Mouse (Mus musculus) cerebellum, adult 2 months (tissue): ENCODE measurements around the gene Madd. TPM values are rescaled to one million over a fixed set of nuclear protein-coding genes. Genes with fewer than 3 reads are reported as not detected.

Experiments used
- DNase-seq, 2 experiments: peaks; one replicate each; pipeline ENCODE4 v3.0.0; 2021
- H3K27ac ChIP-seq: fragments of 200-500 bp; 2 replicates; pipeline ENCODE4 v1.5.1; 2012; ENCODE audit warnings: low read length, control low read depth, inconsistent platforms; ENCODE audit not compliant: insufficient read depth
- H3K27me3 ChIP-seq: fragments of 200-500 bp; 2 replicates; pipeline ENCODE4 v1.6.1; 2012; ENCODE audit warnings: inconsistent platforms, mild to moderate bottlenecking, low read length, moderate library complexity; ENCODE audit not compliant: control insufficient read depth, insufficient read depth
- H3K4me1 ChIP-seq: fragments of 200-500 bp; 2 replicates; pipeline ENCODE4 v1.6.1; 2011; ENCODE audit warnings: low read length; ENCODE audit not compliant: control insufficient read depth, insufficient read depth
- H3K4me3 ChIP-seq: fragments of 200-500 bp; replicated peaks from 2 replicates; pipeline ENCODE3; 2011; ENCODE audit warnings: mild to moderate bottlenecking, low read depth, low read length, control low read depth; ENCODE audit not compliant: insufficient read depth
- CTCF ChIP-seq: fragments of 200-500 bp; IDR thresholded peaks from 2 replicates; pipeline ENCODE4 v1.5.1; 2011; ENCODE audit warnings: low read depth, mild to moderate bottlenecking, control low read depth, low read length, moderate library complexity, borderline replicate concordance; ENCODE audit not compliant: insufficient read depth
- POLR2A ChIP-seq: fragments of 200-500 bp; IDR thresholded peaks from 2 replicates; pipeline ENCODE4 v1.6.1; 2011; ENCODE audit warnings: low read length, control low read depth, borderline replicate concordance; ENCODE audit not compliant: insufficient read depth
- WGBS: fragments of 180-500 bp; shearing (Covaris S2); methylation state at CpG from one replicate; pipeline ENCODE4 v1.1.7; 2018; 5-methylcytosine and 5-hydroxymethylcytosine counted together
- polyA plus RNA-seq: library from polyadenylated mRNA; depleted of rRNA; stranded (reverse); fragments of >200 nt; gene quantifications from 2 replicates; pipeline ENCODE4 v1.2.3, GENCODE M21; 2012

Madd gene
- polyA plus RNA-seq, 1 experiment, result 175 TPM

GRCm38 (mm10) chr2:91169587-91170322, 13.9 kb downstream of the Madd start:
- Histone ChIP-seq H3K27ac (no peak overlapping the region), H3K27me3 (no peaks in the 10 kb centered on the region), H3K4me3 (no peak overlapping the region), H3K4me1 (0 out of 2 replicates have a peak, but pooled peaks cover 6% of the 10 kb centered on the region)
- peak in 1 of 2 experiments; percentile 34 for DNase-seq
- 53% methylated on average over 25 of the region's 25 CpGs for WGBS
- TF ChIP-seq POLR2A (no peak), CTCF (no peak)

DNA sequence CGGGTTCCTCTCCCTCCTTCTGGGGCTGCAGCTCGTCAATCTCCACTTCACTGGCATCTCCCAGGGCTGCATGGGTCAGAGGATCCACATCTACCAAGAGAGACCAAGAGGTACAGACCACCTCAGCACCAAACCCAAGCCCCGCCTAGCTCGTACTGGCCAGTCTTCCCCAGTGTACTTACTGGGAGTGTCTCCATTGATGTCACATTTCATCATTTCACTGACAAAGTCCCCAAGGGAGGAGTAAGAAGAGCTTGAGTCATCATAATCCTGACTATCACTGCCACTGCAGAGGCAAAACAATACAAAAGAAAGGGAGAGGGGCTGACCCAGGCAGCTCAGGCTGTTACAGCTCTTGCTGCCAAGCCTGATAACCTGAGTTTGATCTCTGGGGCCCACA, 16.0 kb downstream of the Madd start:
- TF ChIP-seq POLR2A (no peak), CTCF (no peak)
- Histone ChIP-seq H3K27me3 (no peaks in the 10 kb centered on the region), H3K4me3 (no peak overlapping the region), H3K27ac (no peak overlapping the region), H3K4me1 (0 out of 2 replicates have a peak, but pooled peaks cover 6% of the 10 kb centered on the region)
- 72% methylated on average over 4 of the region's 4 CpGs for WGBS
- DNase-seq, result no peak

GRCm38 (mm10) chr2:91164991-91165390, 18.6 kb downstream of the Madd start:
- TF ChIP-seq POLR2A, result no peak
- TF ChIP-seq CTCF, result no peak
- no peak for DNase-seq
- 0 out of 2 replicates have a peak, but pooled peaks cover 4% of the 10 kb centered on the region for H3K4me1 ChIP-seq
- H3K4me3 ChIP-seq, result no peak overlapping the region
- H3K27ac ChIP-seq, result no peak overlapping the region
- no peaks in the 10 kb centered on the region for H3K27me3 ChIP-seq
- WGBS, result 85% methylated on average over 6 of the region's 6 CpGs

DNA sequence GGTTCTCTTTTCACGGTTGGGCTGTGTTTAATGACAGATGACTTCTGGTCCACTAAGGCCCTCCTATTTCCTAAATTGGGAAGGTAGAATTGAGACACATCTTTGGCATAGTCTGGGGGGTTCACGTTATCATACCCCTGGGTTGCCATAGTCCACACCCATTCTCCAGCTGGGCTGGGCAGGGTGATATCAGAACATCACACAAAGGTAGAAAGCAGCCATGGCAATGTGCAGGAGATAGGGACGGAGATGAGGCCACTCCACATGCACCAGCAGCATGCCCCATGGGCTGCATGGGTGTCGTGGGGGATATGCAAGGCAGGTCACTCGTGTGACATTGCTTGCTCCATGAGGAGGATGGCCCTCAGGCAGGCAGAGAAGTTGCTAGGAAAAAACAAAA, 20.1 kb downstream of the Madd start:
- DNase-seq, result no peak
- 90% methylated on average over 5 of the region's 5 CpGs for WGBS
- Histone ChIP-seq H3K27ac (no peak overlapping the region), H3K4me3 (no peak overlapping the region), H3K27me3 (no peaks in the 10 kb centered on the region), H3K4me1 (no peaks in the 10 kb centered on the region)
- no peak for TF ChIP-seq POLR2A

- Histone ChIP-seq H3K27ac (no peak overlapping the region), H3K4me3 (no peak overlapping the region), H3K4me1 (no peaks in the 10 kb centered on the region), H3K27me3 (no peaks in the 10 kb centered on the region)
- DNase-seq, result no peak
- TF ChIP-seq CTCF (no peak), POLR2A (no peak)
- WGBS, result 85% methylated on average over 4 of the region's 4 CpGs
Measured at GRCm38 (mm10) chr2:91162952-91163351, 20.7 kb downstream of the Madd start.

DNA sequence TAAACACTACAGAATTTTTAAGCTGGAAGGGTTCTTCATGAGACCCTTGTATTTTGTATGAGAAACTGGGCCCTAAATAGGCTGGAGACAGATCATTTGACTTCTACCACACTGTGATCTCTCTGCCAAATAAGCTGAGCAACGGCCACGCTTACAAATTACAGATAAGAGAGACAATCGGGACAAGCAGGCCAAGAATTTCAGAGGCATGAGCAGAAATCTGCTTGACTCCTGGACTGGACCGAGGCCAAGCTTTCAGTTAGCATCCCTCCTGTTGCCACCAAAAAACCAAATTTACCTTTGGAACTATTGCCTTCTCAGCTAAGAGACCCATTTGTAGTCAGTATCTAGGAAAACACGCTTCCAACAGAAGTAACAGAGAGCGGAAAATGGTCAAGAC, 23.0 kb downstream of the Madd start:
- WGBS, result 51% methylated on average over 6 of the region's 6 CpGs
- no peak for DNase-seq
- Histone ChIP-seq H3K4me1 (no peaks in the 10 kb centered on the region), H3K27ac (no peak overlapping the region), H3K27me3 (no peaks in the 10 kb centered on the region), H3K4me3 (no peak overlapping the region)
- TF ChIP-seq POLR2A, result no peak
- TF ChIP-seq CTCF, result no peak

DNA sequence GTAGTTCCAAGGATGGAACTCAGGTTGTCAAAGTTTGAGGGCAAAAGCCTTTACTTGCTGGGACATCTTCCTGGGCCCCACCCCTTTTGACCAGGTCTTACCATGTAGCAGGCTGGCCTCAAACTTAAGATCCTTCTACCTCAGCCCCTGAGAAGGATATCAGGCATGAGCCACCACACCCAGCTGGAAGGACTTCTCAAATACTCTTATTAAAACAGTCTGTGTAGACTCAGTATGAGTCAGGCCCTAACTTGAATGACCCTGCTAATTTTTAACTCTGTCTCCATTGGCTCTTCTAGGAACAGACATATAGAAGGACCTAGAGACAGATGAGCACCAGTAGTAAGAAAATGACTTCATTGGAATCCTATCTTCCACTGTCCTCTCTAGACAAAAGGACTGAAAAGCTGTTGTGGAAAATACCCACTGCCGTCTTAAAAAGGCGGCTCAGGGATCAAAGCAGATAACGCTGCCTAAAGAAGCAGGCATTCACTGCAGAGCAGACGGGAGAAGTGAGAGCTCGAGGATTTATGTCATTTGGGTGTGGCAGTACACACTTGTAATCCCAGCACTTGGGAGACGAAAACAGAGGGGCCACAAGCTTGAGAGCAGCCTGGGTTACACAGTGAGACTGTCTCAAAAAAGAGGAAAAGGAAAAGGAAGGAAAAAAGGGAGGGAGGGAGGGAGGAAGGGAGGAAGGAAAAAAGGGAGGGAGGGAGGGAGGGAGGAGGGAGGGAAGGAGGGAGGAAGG, 26.5 kb downstream of the Madd start:
- no peak for TF ChIP-seq CTCF
- TF ChIP-seq POLR2A, result no peak
- Histone ChIP-seq H3K4me1 (no peaks in the 10 kb centered on the region), H3K4me3 (no peak overlapping the region), H3K27ac (no peak overlapping the region), H3K27me3 (no peaks in the 10 kb centered on the region)
- whole genome bisulfite sequencing, result 69% methylated on average over 6 of the region's 6 CpGs
- DNase-seq, result no peak

DNA sequence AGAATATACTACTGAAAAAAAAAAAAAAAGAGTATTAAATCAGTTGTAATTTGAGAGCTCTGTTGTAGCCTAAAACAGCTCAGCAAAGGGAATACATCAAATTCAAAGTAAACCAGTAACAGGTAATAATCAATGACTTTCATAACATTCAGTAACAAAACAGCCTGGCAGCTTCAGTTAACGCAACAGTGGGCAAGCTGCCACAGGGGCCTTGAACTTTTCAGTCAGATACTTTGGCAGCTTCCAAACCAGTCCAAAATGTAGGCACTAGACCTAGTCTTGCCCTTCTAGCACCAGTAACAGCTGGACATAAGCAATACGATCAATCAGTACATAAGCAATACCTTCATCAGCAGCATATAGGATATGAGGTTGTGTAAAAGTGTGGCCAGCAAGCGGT, 29.5 kb downstream of the Madd start:
- DNase-seq, result no peak
- no peaks in the 10 kb centered on the region for H3K27me3 ChIP-seq
- H3K4me3 ChIP-seq, result no peak overlapping the region
- 92% methylated on average over 3 of the region's 3 CpGs for WGBS
- no peak for TF ChIP-seq POLR2A
- no peak for TF ChIP-seq CTCF
- no peaks in the 10 kb centered on the region for H3K4me1 ChIP-seq
- H3K27ac ChIP-seq, result no peak overlapping the region
